Mouse (Mus musculus) cortical plate, adult 2 months (tissue): ENCODE measurements around the gene Asic1.

Experiments used
- CTCF ChIP-seq: fragments of 200-500 bp; IDR thresholded peaks from 2 replicates; pipeline ENCODE4 v1.5.1; 2011; ENCODE audit warnings: mild to moderate bottlenecking, control low read depth, low read length; ENCODE audit not compliant: insufficient read depth; ENCODE audit errors: extremely low read depth
- POLR2A ChIP-seq: fragments of 200-500 bp; IDR thresholded peaks from 2 replicates; pipeline ENCODE4 v1.6.1; 2011; ENCODE audit warnings: mild to moderate bottlenecking, low read length, control low read depth; ENCODE audit not compliant: insufficient read depth; ENCODE audit errors: extremely low read depth

- TF ChIP-seq POLR2A (no peak), CTCF (no peak)
Measured at GRCm38 (mm10) chr15:99690924-99691323, 20.8 kb downstream of the Asic1 start.
